Mouse (Mus musculus): ENCODE data around the gene Pdzrn3. TPM values are rescaled to one million over a fixed set of nuclear protein-coding genes. Genes with fewer than 3 reads are reported as not detected.

Pdzrn3 gene
- polyA plus RNA-seq, 1 experiment, result 13.8 TPM

GRCm38 (mm10) chr6:101284368-101284955 is 93.2 kb downstream of the Pdzrn3 start:
- Histone ChIP-seq H3K27me3 (ENCODE audit: control insufficient read depth, insufficient read depth, insufficient read length) (no peaks in the 10 kb centered on the region), H3K4me3 (no peak overlapping the region), H3K36me3 (ENCODE audit: control insufficient read depth, insufficient read depth) (no peaks in the 10 kb centered on the region), H3K79me2 (ENCODE audit: control insufficient read depth, insufficient read depth) (peaks cover 8% of the 10 kb centered on the region), H3K4me2 (ENCODE audit: low read depth) (no peak overlapping the region), H3ac (ENCODE audit: control insufficient read depth, insufficient read length) (no peak overlapping the region)
- TF ChIP-seq TCF3 (IDR thresholded peaks at IDR 0.05; ENCODE audit: insufficient read length, low read depth) (no peak), SRF (IDR thresholded peaks at IDR 0.05; ENCODE audit: control insufficient read depth, insufficient read length, low read depth) (no peak), POLR2A (IDR thresholded peaks at IDR 0.05; ENCODE audit: insufficient read length, low read depth) (no peak), USF1 (IDR thresholded peaks at IDR 0.05; ENCODE audit: low read depth) (no peak), MAX (IDR thresholded peaks at IDR 0.05; ENCODE audit: low read depth) (no peak), MYOD1 (IDR thresholded peaks at IDR 0.05; ENCODE audit: control insufficient read depth in 1 of 3, insufficient read length in 2 of 3, low read depth in 2 of 3) (no peak), POLR2AphosphoS2 (IDR thresholded peaks at IDR 0.05; ENCODE audit: insufficient read length, low read depth) (no peak), MYOG (IDR thresholded peaks at IDR 0.05; ENCODE audit: control insufficient read depth in 1 of 3, insufficient read depth in 1 of 3, insufficient read length in 2 of 3, low read depth in 2 of 3) (no peak), TCF12 (IDR thresholded peaks at IDR 0.05; ENCODE audit: insufficient read depth, poor library complexity, severe bottlenecking) (no peak), E2F4 (IDR thresholded peaks at IDR 0.05; ENCODE audit: insufficient read depth) (no peak), CEBPB (IDR thresholded peaks at IDR 0.05; ENCODE audit: insufficient read depth, poor library complexity, severe bottlenecking) (no peak), REST (IDR thresholded peaks at IDR 0.05; ENCODE audit: insufficient read depth, insufficient read length) (no peak)

- H3K4me2 ChIP-seq (ENCODE audit: low read depth), result no peak overlapping the region
Observed at GRCm38 (mm10) chr6:101283891-101284290, 93.8 kb downstream of the Pdzrn3 start.

GRCm38 (mm10) chr6:101281644-101282043 is 96.1 kb downstream of the Pdzrn3 start:
- no peak for TF ChIP-seq MYOD1 (IDR thresholded peaks at IDR 0.05; ENCODE audit: control insufficient read depth in 1 of 3, insufficient read length in 2 of 3, low read depth in 2 of 3)
- Histone ChIP-seq H3K4me3 (no peak overlapping the region), H3K79me2 (ENCODE audit: control insufficient read depth, insufficient read depth) (peaks cover 2% of the 10 kb centered on the region), H3ac (ENCODE audit: control insufficient read depth, insufficient read length) (no peak overlapping the region), H3K36me3 (ENCODE audit: control insufficient read depth, insufficient read depth) (no peaks in the 10 kb centered on the region), H3K27me3 (ENCODE audit: control insufficient read depth, insufficient read depth, insufficient read length) (no peaks in the 10 kb centered on the region), H3K4me2 (ENCODE audit: low read depth) (no peak overlapping the region)

More at GRCm38 (mm10) chr6:101283891-101284290, 93.8 kb downstream of the Pdzrn3 start:
- no peaks in the 10 kb centered on the region for H3K36me3 ChIP-seq (ENCODE audit: control insufficient read depth, insufficient read depth)
- H3K79me2 ChIP-seq (ENCODE audit: control insufficient read depth, insufficient read depth), result peaks cover 8% of the 10 kb centered on the region
- H3ac ChIP-seq (ENCODE audit: control insufficient read depth, insufficient read length), result no peak overlapping the region
- no peaks in the 10 kb centered on the region for H3K27me3 ChIP-seq (ENCODE audit: control insufficient read depth, insufficient read depth, insufficient read length)
- H3K4me3 ChIP-seq, result no peak overlapping the region
- TF ChIP-seq MYOD1 (IDR thresholded peaks at IDR 0.05; ENCODE audit: control insufficient read depth in 1 of 3, insufficient read length in 2 of 3, low read depth in 2 of 3) (no peak), POLR2AphosphoS2 (IDR thresholded peaks at IDR 0.05; ENCODE audit: insufficient read length, low read depth) (no peak), CEBPB (IDR thresholded peaks at IDR 0.05; ENCODE audit: insufficient read depth, poor library complexity, severe bottlenecking) (no peak), E2F4 (IDR thresholded peaks at IDR 0.05; ENCODE audit: insufficient read depth) (no peak), TCF3 (IDR thresholded peaks at IDR 0.05; ENCODE audit: insufficient read length, low read depth) (no peak), MYOG (IDR thresholded peaks at IDR 0.05; ENCODE audit: control insufficient read depth in 1 of 3, insufficient read depth in 1 of 3, insufficient read length in 2 of 3, low read depth in 2 of 3) (no peak), MAX (IDR thresholded peaks at IDR 0.05; ENCODE audit: low read depth) (no peak), REST (IDR thresholded peaks at IDR 0.05; ENCODE audit: insufficient read depth, insufficient read length) (no peak), TCF12 (IDR thresholded peaks at IDR 0.05; ENCODE audit: insufficient read depth, poor library complexity, severe bottlenecking) (no peak), SRF (IDR thresholded peaks at IDR 0.05; ENCODE audit: control insufficient read depth, insufficient read length, low read depth) (no peak)

- TF ChIP-seq MYOG (IDR thresholded peaks at IDR 0.05; ENCODE audit: control insufficient read depth in 1 of 3, insufficient read depth in 1 of 3, insufficient read length in 2 of 3, low read depth in 2 of 3) (no peak), REST (IDR thresholded peaks at IDR 0.05; ENCODE audit: insufficient read depth, insufficient read length) (no peak), MYOD1 (IDR thresholded peaks at IDR 0.05; ENCODE audit: control insufficient read depth in 1 of 3, insufficient read length in 2 of 3, low read depth in 2 of 3) (no peak), TCF3 (IDR thresholded peaks at IDR 0.05; ENCODE audit: insufficient read length, low read depth) (no peak), USF1 (IDR thresholded peaks at IDR 0.05; ENCODE audit: low read depth) (no peak), E2F4 (IDR thresholded peaks at IDR 0.05; ENCODE audit: insufficient read depth) (no peak), POLR2A (IDR thresholded peaks at IDR 0.05; ENCODE audit: insufficient read length, low read depth) (no peak), TCF12 (IDR thresholded peaks at IDR 0.05; ENCODE audit: insufficient read depth, poor library complexity, severe bottlenecking) (no peak), CEBPB (IDR thresholded peaks at IDR 0.05; ENCODE audit: insufficient read depth, poor library complexity, severe bottlenecking) (no peak), MAX (IDR thresholded peaks at IDR 0.05; ENCODE audit: low read depth) (no peak), POLR2AphosphoS2 (IDR thresholded peaks at IDR 0.05; ENCODE audit: insufficient read length, low read depth) (no peak), SRF (IDR thresholded peaks at IDR 0.05; ENCODE audit: control insufficient read depth, insufficient read length, low read depth) (no peak)
- Histone ChIP-seq H3ac (ENCODE audit: control insufficient read depth, insufficient read length) (no peak overlapping the region), H3K4me3 (no peak overlapping the region), H3K27me3 (ENCODE audit: control insufficient read depth, insufficient read depth, insufficient read length) (no peaks in the 10 kb centered on the region), H3K79me2 (ENCODE audit: control insufficient read depth, insufficient read depth) (no peaks in the 10 kb centered on the region), H3K36me3 (ENCODE audit: control insufficient read depth, insufficient read depth) (no peaks in the 10 kb centered on the region), H3K4me2 (ENCODE audit: low read depth) (no peak overlapping the region)
Observed at GRCm38 (mm10) chr6:101280811-101281218, 96.9 kb downstream of the Pdzrn3 start.
